Mouse (Mus musculus): ENCODE results near the gene Slc46a2. TPM values are rescaled to one million over a fixed set of nuclear protein-coding genes. Genes with fewer than 3 reads are reported as not detected.

The Slc46a2 gene
- polyA plus RNA-seq (2011; ENCODE audit: insufficient read depth, insufficient read length, low replicate concordance, missing spikeins), result not detected in 2 replicates

DNA sequence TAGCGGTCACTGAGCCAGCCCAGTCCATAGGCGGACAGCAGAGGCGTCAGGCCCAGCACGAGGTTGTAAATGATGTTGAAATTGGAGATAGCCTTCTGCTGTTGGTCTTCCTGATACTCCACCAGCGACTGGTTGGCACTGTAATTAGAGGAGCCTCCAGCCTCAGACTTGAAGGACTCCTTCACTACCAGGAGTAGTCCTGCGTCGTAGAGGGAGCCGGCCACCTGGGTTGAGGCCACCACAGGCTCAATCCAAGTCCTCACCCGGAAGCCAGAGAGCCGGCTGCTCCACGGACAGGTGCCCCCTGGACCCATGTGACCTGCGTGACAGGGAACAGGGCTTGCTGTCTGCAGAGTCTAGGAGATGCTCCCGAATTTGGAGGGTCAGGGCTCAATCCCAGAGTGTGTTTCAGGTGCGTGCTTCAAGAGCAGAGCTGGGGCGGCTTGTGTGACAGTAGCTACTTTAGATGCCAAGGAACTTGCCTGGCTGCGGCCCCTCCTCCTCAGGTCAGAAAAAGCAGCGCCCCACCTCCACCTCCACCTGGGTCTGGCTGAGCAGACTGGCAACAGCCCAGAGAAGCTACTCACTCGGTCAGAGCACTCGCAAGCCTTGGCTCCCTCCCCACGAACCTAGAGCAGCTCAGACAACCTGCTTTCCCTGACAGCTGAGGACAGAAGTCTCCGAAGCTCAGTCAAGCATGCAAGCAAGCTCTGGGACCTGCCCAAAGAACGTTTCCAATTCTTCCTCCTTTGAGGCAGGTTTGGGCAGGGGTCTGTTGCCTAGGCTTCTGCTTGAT lies at the start of gene Slc46a2:
Gene Slc46a2 (minus strand): TSS at position 449 of the 796 bp plus-strand sequence.
- no peak within 1 kb of the TSS for H3K4me3 ChIP-seq (replicated peaks; ENCODE audit: control insufficient read depth, low read depth, low read length)
- WGBS, result 39% methylated on average over 22 of the region's 22 CpGs
- TF ChIP-seq CTCF (IDR thresholded peaks at IDR 0.05; ENCODE audit: control insufficient read depth, insufficient read depth, low read length) (no peak), POLR2A (IDR thresholded peaks at IDR 0.05; ENCODE audit: borderline replicate concordance, control insufficient read depth, low read depth, low read length) (no peak)
- H3K4me1 ChIP-seq (ENCODE audit: control insufficient read depth, insufficient read depth, low read length), result no peaks in the 10 kb centered on the region; the same call in 1 of the 2 replicates
- H3K27ac ChIP-seq (ENCODE audit: control insufficient read depth, insufficient read depth, low read depth, low read length, poor library complexity), result no peak within 1 kb of the TSS

- no peak for TF ChIP-seq POLR2A (IDR thresholded peaks at IDR 0.05; ENCODE audit: borderline replicate concordance, control insufficient read depth, low read depth, low read length)
- TF ChIP-seq CTCF (IDR thresholded peaks at IDR 0.05; ENCODE audit: control insufficient read depth, insufficient read depth, low read length), result no peak
- H3K4me3 ChIP-seq (replicated peaks; ENCODE audit: control insufficient read depth, low read depth, low read length), result no peak within 1 kb of the TSS
- 46% methylated on average over 3 of the region's 3 CpGs for WGBS
- H3K27ac ChIP-seq (ENCODE audit: control insufficient read depth, insufficient read depth, low read depth, low read length, poor library complexity), result no peak within 1 kb of the TSS
- no peaks in the 10 kb centered on the region for H3K4me1 ChIP-seq (ENCODE audit: control insufficient read depth, insufficient read depth, low read length)
Observed at GRCm38 (mm10) chr4:59963405-59964344, 48.8 kb upstream of the Slc46a2 start, which contains the start of gene Mup6. Mup6 (plus strand) TSS chr4:59964294.

DNA sequence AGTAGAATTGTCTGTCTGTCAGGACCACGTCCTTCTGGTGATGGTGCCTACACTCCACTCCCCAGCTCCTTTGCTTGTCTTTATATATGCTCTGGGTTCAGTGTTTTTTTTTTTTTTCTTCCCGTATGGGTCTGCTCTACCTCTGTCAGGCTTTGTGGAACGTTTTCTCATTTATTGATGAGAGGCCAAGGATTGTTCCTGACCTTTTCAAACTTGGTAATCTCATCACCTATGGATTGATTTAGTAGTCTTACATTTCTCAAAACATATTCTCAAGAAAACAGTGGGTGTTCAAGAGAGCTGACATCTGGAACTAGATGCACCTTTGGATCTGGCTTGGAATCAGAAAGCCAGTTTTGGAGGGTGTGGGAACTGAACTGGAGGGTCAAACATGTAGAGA lies 45.8 kb upstream of the Slc46a2 start, which contains the start of gene Mup4:
Gene Mup4 (minus strand): TSS at position 101 of the 400 bp plus-strand sequence.
- no peaks in the 10 kb centered on the region for H3K4me1 ChIP-seq (ENCODE audit: control insufficient read depth, insufficient read depth, low read length)
- no peak within 1 kb of the TSS for H3K4me3 ChIP-seq (replicated peaks; ENCODE audit: control insufficient read depth, low read depth, low read length)
- TF ChIP-seq POLR2A (IDR thresholded peaks at IDR 0.05; ENCODE audit: borderline replicate concordance, control insufficient read depth, low read depth, low read length) (no peak), CTCF (IDR thresholded peaks at IDR 0.05; ENCODE audit: control insufficient read depth, insufficient read depth, low read length) (no peak)
- WGBS, result 69% methylated on average over 3 of the region's 3 CpGs
- no peak within 1 kb of the TSS for H3K27ac ChIP-seq (ENCODE audit: control insufficient read depth, insufficient read depth, low read depth, low read length, poor library complexity)

GRCm38 (mm10) chr4:59937543-59937942 lies 22.7 kb upstream of the Slc46a2 start:
- WGBS, result 51% methylated on average over 2 of the region's 2 CpGs
- no peak for TF ChIP-seq CTCF (IDR thresholded peaks at IDR 0.05; ENCODE audit: control insufficient read depth, insufficient read depth, low read length)
- TF ChIP-seq POLR2A (IDR thresholded peaks at IDR 0.05; ENCODE audit: borderline replicate concordance, control insufficient read depth, low read depth, low read length), result no peak
- Histone ChIP-seq H3K27ac (ENCODE audit: control insufficient read depth, insufficient read depth, low read depth, low read length, poor library complexity) (no peak overlapping the region), H3K4me3 (replicated peaks; ENCODE audit: control insufficient read depth, low read depth, low read length) (no peak overlapping the region), H3K4me1 (ENCODE audit: control insufficient read depth, insufficient read depth, low read length) (no peaks in the 10 kb centered on the region)

GRCm38 (mm10) chr4:59932505-59933281 lies 17.8 kb upstream of the Slc46a2 start:
- Histone ChIP-seq H3K4me1 (ENCODE audit: control insufficient read depth, insufficient read depth, low read length) (no peaks in the 10 kb centered on the region), H3K4me3 (replicated peaks; ENCODE audit: control insufficient read depth, low read depth, low read length) (no peak overlapping the region), H3K27ac (ENCODE audit: control insufficient read depth, insufficient read depth, low read depth, low read length, poor library complexity) (no peak overlapping the region)
- 0 out of 2 replicates have a peak, but pooled peaks have one; percentile 9 for TF ChIP-seq CTCF (IDR thresholded peaks at IDR 0.05; ENCODE audit: control insufficient read depth, insufficient read depth, low read length)
- no peak for TF ChIP-seq POLR2A (IDR thresholded peaks at IDR 0.05; ENCODE audit: borderline replicate concordance, control insufficient read depth, low read depth, low read length)
- 69% methylated on average over 6 of the region's 6 CpGs for WGBS

GRCm38 (mm10) chr4:59928347-59928746 lies 13.5 kb upstream of the Slc46a2 start:
- no peaks in the 10 kb centered on the region; the same call in 1 of the 2 replicates for H3K4me1 ChIP-seq (ENCODE audit: control insufficient read depth, insufficient read depth, low read length)
- TF ChIP-seq CTCF (IDR thresholded peaks at IDR 0.05; ENCODE audit: control insufficient read depth, insufficient read depth, low read length) (peak; percentile 73), POLR2A (IDR thresholded peaks at IDR 0.05; ENCODE audit: borderline replicate concordance, control insufficient read depth, low read depth, low read length) (no peak)
- H3K27ac ChIP-seq (ENCODE audit: control insufficient read depth, insufficient read depth, low read depth, low read length, poor library complexity), result no peak overlapping the region
- 4% methylated on average over 6 of the region's 6 CpGs for WGBS
- H3K4me3 ChIP-seq (replicated peaks; ENCODE audit: control insufficient read depth, low read depth, low read length), result no peak overlapping the region

DNA sequence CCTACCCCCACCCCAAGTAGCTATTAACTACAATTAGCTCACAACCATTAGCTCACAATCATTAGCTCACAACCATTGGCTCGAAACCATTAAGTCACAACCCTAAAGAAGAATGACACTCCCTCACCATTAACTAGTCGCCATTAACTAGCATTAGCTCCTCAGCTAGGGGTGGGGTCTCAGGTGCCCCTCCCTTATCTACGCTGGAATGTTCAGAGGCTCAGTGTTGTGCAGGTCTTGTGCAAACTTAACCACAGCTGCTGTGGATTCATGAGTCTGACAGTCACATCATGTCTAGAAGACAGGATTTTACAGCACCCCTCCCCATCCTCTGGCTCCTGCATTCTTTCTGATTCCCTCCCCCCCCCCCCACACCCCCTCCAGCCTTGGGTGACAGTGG lies 12.8 kb upstream of the Slc46a2 start:
- TF ChIP-seq POLR2A (IDR thresholded peaks at IDR 0.05; ENCODE audit: borderline replicate concordance, control insufficient read depth, low read depth, low read length) (no peak), CTCF (IDR thresholded peaks at IDR 0.05; ENCODE audit: control insufficient read depth, insufficient read depth, low read length) (no peak)
- WGBS, result 67% methylated on average over 3 of the region's 3 CpGs
- Histone ChIP-seq H3K27ac (ENCODE audit: control insufficient read depth, insufficient read depth, low read depth, low read length, poor library complexity) (no peak overlapping the region), H3K4me3 (replicated peaks; ENCODE audit: control insufficient read depth, low read depth, low read length) (no peak overlapping the region), H3K4me1 (ENCODE audit: control insufficient read depth, insufficient read depth, low read length) (no peaks in the 10 kb centered on the region; the same call in 1 of the 2 replicates)

Measured in bone marrow, adult 2 months (tissue).